Mouse (Mus musculus) cerebellum, adult 2 months (tissue): ENCODE data around the gene Ppp1r21. TPM values are rescaled to one million over a fixed set of nuclear protein-coding genes. Genes with fewer than 3 reads are reported as not detected.

Experiments
- DNase-seq, 2 experiments: peaks; one replicate each; pipeline ENCODE4 v3.0.0; 2021
- H3K27ac ChIP-seq: fragments of 200-500 bp; 2 replicates; pipeline ENCODE4 v1.5.1; 2012; ENCODE audit warnings: low read length, control low read depth, inconsistent platforms; ENCODE audit not compliant: insufficient read depth
- H3K27me3 ChIP-seq: fragments of 200-500 bp; 2 replicates; pipeline ENCODE4 v1.6.1; 2012; ENCODE audit warnings: inconsistent platforms, mild to moderate bottlenecking, low read length, moderate library complexity; ENCODE audit not compliant: control insufficient read depth, insufficient read depth
- H3K4me1 ChIP-seq: fragments of 200-500 bp; 2 replicates; pipeline ENCODE4 v1.6.1; 2011; ENCODE audit warnings: low read length; ENCODE audit not compliant: control insufficient read depth, insufficient read depth
- H3K4me3 ChIP-seq: fragments of 200-500 bp; replicated peaks from 2 replicates; pipeline ENCODE3; 2011; ENCODE audit warnings: mild to moderate bottlenecking, low read depth, low read length, control low read depth; ENCODE audit not compliant: insufficient read depth
- CTCF ChIP-seq: fragments of 200-500 bp; IDR thresholded peaks from 2 replicates; pipeline ENCODE4 v1.5.1; 2011; ENCODE audit warnings: low read depth, mild to moderate bottlenecking, control low read depth, low read length, moderate library complexity, borderline replicate concordance; ENCODE audit not compliant: insufficient read depth
- POLR2A ChIP-seq: fragments of 200-500 bp; IDR thresholded peaks from 2 replicates; pipeline ENCODE4 v1.6.1; 2011; ENCODE audit warnings: low read length, control low read depth, borderline replicate concordance; ENCODE audit not compliant: insufficient read depth
- WGBS: fragments of 180-500 bp; shearing (Covaris S2); methylation state at CpG from one replicate; pipeline ENCODE4 v1.1.7; 2018; 5-methylcytosine and 5-hydroxymethylcytosine counted together
- polyA plus RNA-seq: library from polyadenylated mRNA; depleted of rRNA; stranded (reverse); fragments of >200 nt; gene quantifications from 2 replicates; pipeline ENCODE4 v1.2.3, GENCODE M21; 2012

The Ppp1r21 gene
- polyA plus RNA-seq, 1 experiment = 84.8 TPM

DNA sequence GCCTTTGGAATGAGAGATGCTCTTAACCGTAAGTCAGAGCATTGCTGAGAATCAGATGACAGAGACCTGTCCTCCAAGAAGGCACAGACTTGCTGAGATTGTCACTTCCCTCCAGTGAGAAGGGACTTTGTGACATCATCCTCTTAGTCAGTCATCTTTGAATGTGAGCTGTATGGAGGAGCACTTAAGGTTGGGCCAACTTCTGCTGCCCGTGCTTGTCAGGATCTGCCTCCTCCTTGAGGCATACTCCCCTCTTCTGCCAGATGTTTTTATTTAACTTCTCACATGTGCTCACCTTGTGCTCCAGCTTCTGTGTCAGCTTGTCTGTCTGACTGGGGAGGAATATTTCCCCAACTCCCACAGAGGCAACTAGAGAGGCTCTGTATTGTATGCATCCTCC lies 81.1 kb downstream of the Ppp1r21 start:
- no peak overlapping the region for H3K4me3 ChIP-seq
- no peaks in the 10 kb centered on the region for H3K4me1 ChIP-seq
- H3K27ac ChIP-seq = no peak overlapping the region
- TF ChIP-seq POLR2A = no peak
- 93% methylated on average over 2 of the region's 2 CpGs for WGBS
- no peak for DNase-seq
- H3K27me3 ChIP-seq = no peaks in the 10 kb centered on the region

GRCm38 (mm10) chr17:88613172-88613571 lies 83.3 kb downstream of the Ppp1r21 start:
- DNase-seq = no peak
- WGBS = 64% methylated on average over 6 of the region's 6 CpGs
- H3K4me1 ChIP-seq = no peaks in the 10 kb centered on the region
- H3K4me3 ChIP-seq = no peak overlapping the region
- H3K27ac ChIP-seq = no peak overlapping the region
- TF ChIP-seq CTCF = no peak
- TF ChIP-seq POLR2A = no peak
- H3K27me3 ChIP-seq = no peaks in the 10 kb centered on the region

DNA sequence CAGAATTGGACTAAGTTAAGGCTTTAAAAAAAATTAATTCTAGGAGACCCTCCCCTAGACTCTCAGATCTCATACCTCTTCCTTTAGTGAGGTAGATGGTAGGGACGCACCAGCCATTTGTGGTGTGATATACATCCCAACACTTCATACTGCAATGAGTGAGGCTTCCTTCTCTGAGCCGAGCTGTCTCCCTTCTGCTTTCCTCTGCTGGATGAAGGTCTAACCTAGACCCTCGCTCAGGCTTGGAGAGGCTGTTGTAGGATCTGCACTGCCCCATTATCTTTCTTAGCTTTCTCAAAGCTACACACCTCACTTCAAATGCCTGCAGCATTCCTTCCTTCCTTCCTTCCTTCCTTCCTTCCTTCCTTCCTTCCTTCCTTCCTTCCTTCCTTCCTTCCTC lies 83.8 kb downstream of the Ppp1r21 start:
- DNase-seq = no peak
- no peaks in the 10 kb centered on the region for H3K27me3 ChIP-seq
- no peak for TF ChIP-seq CTCF
- TF ChIP-seq POLR2A = no peak
- no peak overlapping the region for H3K27ac ChIP-seq
- no peak overlapping the region for H3K4me3 ChIP-seq
- H3K4me1 ChIP-seq = no peaks in the 10 kb centered on the region
- WGBS = 90% methylated on average over 3 of the region's 3 CpGs

DNA sequence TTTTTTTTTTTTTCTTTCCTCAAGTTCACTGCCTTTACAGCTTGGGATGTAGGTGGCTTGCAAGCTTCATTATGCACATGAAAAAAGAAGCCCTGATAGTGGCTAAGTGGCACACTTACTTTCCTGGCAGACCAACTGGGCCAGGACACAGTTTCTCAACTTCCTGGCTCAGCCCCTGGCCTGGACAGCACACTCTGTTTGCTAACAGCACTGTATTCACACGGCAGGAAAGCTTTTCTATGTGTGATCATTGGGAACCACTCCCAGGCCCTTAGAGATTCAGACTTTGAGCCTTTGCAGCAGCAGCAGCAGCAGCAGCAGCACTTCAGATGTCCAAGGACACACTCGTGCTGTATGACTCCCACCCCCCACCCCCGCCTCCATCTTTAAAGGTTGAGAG lies 84.3 kb downstream of the Ppp1r21 start:
- no peak overlapping the region for H3K27ac ChIP-seq
- TF ChIP-seq CTCF (no peak), POLR2A (no peak)
- no peak overlapping the region for H3K4me3 ChIP-seq
- 52% methylated on average over 3 of the region's 3 CpGs for WGBS
- H3K27me3 ChIP-seq = no peaks in the 10 kb centered on the region
- no peak for DNase-seq
- H3K4me1 ChIP-seq = no peaks in the 10 kb centered on the region

DNA sequence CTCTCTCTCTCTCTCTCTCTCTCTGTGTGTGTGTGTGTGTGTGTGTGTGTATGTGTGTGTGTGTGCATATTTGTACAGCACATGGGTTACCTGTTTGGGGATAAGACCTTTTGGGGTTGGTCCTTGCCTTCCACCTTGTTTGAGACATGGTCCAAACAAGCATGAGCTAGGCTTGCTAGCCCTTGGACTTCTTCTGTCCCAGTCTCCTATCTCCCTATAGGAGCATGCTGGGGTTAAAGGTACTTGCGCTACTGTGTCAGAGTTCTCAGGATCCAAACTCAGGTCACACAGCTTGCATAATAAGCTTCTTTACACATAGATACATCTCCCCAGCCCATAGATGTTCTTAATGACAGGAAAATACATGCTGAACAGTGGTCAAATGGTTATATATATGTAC lies 84.8 kb downstream of the Ppp1r21 start:
- no peak for TF ChIP-seq CTCF
- H3K4me1 ChIP-seq = no peaks in the 10 kb centered on the region
- 100% methylated on average over 1 of the region's 1 CpGs for WGBS
- no peak overlapping the region for H3K4me3 ChIP-seq
- no peaks in the 10 kb centered on the region for H3K27me3 ChIP-seq
- no peak for DNase-seq
- no peak overlapping the region for H3K27ac ChIP-seq

- Histone ChIP-seq H3K4me1 (no peaks in the 10 kb centered on the region), H3K27ac (no peak overlapping the region), H3K4me3 (no peak overlapping the region), H3K27me3 (no peaks in the 10 kb centered on the region)
- no peak for DNase-seq
- TF ChIP-seq CTCF = no peak
- TF ChIP-seq POLR2A = no peak
- WGBS = 83% methylated on average over 1 of the region's 1 CpGs
Measured at GRCm38 (mm10) chr17:88615492-88616155, 85.7 kb downstream of the Ppp1r21 start.

GRCm38 (mm10) chr17:88620935-88621334 lies 91.0 kb downstream of the Ppp1r21 start:
- Histone ChIP-seq H3K27me3 (no peaks in the 10 kb centered on the region), H3K4me3 (no peak overlapping the region), H3K27ac (no peak overlapping the region), H3K4me1 (no peaks in the 10 kb centered on the region)
- no peak for DNase-seq
- WGBS = 82% methylated on average over 4 of the region's 4 CpGs
- no peak for TF ChIP-seq POLR2A
- TF ChIP-seq CTCF = no peak

DNA sequence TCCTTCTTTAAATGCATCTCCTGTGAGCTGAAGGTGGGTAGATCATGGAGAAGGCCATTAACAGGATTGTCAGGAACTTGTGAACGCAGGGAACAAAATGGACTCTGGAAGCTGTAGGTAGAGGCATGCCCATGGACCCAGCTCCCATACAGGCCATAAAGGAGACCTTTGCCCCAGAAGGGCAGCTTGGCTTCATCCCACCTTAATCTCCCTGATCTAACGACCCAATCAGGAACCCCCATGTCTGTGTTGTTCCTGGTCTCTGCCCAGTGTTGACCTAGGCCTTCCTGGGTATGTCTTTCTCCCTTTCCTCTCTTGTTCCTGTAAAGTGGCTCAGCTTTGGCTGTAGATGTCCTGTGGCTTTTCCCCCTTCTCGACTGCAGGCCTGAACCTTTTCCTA lies 91.5 kb downstream of the Ppp1r21 start:
- TF ChIP-seq POLR2A (no peak), CTCF (no peak)
- Histone ChIP-seq H3K27me3 (no peaks in the 10 kb centered on the region), H3K4me1 (no peaks in the 10 kb centered on the region), H3K27ac (no peak overlapping the region), H3K4me3 (no peak overlapping the region)
- 89% methylated on average over 3 of the region's 3 CpGs for WGBS
- DNase-seq = no peak
